Mouse (Mus musculus) left cerebral cortex, adult 18-20 months (tissue): ENCODE results near the gene Prrg3. TPM values are rescaled to one million over a fixed set of nuclear protein-coding genes. Genes with fewer than 3 reads are reported as not detected.
"Not testable (repeated sequence)": the region's sequence is repeated elsewhere in the genome, so short reads cannot be mapped to it uniquely, and the experiment has no call there.

Experiments
- DNase-seq, 2 experiments: peaks; one replicate each; pipeline ENCODE4 v3.0.0; 2021 to 2022; ENCODE audit warnings: low spot score in 2 of 2, mixed read lengths in 1 of 2
- long read RNA-seq, 2 experiments: library from polyadenylated mRNA; stranded (forward); transcript quantifications; one replicate each; pipeline ENCODE4 v2.0.0; 2021
- total RNA-seq, 2 experiments: library from RNA; stranded (reverse); gene quantifications; 2 replicates each; pipeline ENCODE4 v1.2.3; 2021

Prrg3 gene
- total RNA-seq: 10 to 100 TPM; 34.8 to 40.8 TPM
- long read RNA-seq, experiment 1, full-length matches to known transcripts: 8 of 16 reads
- long read RNA-seq, experiment 1, partial matches to known transcripts: 0 of 16 reads
- long read RNA-seq, experiment 1, other reads (novel, unspliced or antisense): 8 of 16 reads
- long read RNA-seq, experiment 2, partial matches to known transcripts: 1 of 13 reads
- long read RNA-seq, experiment 2, other reads (novel, unspliced or antisense): 12 of 13 reads

DNA sequence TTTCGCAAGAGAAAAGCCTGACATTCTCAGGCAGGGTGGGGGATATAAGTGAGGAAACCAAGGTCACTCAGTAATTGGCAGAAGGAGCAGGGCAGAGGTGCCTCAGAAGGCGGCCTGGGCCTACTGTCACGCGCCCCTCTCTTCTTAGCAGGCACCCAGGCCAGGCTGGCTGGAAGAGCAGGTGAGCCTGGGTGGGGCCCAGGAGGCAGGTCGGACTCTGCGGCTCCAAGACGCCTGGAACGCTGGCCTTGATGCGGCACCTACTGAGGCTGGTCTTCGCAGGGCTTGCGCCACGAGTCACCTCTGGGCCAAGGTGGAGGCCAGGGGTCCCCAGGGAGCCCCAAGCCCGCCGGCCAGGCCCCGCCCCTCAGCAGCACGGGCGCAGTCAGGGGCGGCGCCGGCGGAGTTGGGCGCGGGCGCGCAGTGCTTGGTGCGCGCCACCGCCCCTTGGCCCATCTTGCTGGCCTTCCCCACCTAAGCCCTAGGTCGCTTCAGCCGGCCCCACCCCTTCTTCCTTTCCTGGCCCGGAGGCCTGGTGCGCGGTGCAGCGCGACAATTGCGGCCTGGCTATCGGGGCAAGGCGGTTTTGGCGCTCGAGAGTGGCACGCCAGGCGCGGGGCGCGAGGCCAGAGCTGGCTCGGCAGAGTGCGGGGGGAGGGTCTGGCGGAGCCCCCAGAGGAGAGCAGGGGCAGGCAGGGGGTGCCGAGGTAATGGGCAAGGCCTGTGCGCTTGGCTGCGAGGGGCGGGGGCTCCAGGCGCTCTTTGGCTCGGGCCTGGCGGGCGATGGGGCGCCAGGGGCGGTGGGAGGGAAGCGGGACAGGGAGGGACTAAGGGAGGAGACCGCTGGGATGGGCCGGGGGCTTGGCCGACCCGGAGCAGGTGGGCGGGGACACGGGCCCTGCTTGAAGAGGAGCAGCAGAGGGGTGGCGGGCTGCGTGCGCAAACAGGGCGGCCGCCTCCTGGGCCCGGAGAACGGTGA, at the start of gene Prrg3:
TSS of gene Prrg3 (plus strand) at position 552 of the 979 bp plus-strand sequence.
- DNase-seq: peak; percentile 25

- DNase-seq: peak; percentile 17 to 35
Measured at GRCm38 (mm10) chrX:71946631-71947030, 15.8 kb upstream of the Prrg3 start.

GRCm38 (mm10) chrX:71958366-71958765, 4.1 kb upstream of the Prrg3 start:
- no peak for DNase-seq

DNA sequence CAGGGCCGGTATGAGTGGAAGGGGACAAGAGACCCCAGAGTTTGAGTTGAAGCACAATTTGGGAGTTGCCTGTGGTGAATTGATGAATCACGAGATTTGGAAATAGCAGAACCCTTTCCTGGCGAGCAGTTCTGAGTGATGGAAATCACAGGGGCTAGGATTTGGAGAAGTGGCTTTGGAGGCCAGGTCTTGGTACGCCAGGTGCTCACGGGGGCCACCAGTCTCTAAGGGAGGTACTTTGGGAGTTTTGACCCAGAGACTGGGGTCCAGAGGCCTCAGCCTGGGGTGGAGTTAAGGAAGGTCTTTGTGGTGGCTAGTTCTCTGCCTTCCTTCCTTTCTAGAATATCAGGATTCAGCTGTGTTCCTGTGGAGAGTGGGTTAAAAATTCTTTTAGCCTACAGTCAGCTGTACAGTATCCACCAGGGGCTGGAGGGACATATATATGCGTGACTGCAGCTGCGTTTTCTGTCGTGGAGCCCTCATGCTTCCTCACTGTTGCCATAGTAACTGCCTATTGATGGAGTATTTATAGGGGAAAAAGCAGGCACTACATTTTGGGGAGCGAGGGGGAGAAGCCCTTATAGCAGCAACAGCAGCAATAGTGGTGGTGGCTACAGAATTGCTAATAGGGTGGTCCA, 970 bp downstream of the Prrg3 start:
- peak in 1 of 2 experiments; percentile 7 for DNase-seq

DNA sequence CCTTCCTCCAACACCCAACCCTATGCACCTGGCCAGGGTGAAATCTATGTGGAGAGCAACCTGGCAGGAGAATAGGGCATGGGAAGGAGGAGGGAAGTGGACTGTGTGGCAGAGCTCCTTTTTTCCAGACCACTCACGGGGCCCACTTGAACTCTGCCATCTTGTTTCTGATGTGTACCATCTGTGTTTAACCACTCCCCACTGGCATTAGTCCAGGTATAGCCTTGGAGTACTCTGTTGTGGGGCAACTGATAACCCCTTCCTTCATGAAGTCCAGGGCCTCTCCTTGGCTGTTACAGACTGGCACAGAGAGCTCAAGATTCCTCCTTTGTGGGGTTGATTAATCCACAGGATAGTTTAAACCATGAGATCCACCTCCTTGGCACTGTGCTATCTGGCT, 5.8 kb downstream of the Prrg3 start:
- no peak for DNase-seq

- peak; percentile 36 to 64 for DNase-seq
Measured at GRCm38 (mm10) chrX:71968816-71969215, 6.4 kb downstream of the Prrg3 start.

- no peak for DNase-seq
Measured at GRCm38 (mm10) chrX:71971325-71971724, 8.9 kb downstream of the Prrg3 start.

DNA sequence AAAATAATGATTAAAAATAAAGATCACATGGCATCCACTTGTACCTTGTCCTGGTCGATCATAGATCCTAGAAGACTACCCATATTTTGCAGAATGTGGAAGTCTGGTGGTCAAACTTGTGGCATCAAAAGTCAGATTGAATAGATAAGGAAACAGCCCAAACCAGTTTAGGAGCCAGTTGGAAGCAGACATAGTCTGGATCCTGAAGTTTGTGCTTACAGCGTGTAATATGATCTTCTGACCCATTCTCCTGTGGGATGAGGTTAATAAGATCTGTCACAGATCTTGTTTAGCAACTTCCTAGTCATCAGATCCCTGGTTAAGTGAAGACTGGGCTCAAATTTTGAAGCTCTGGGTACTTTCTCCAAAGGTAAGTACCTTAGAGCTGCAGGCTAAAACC, 10.3 kb downstream of the Prrg3 start, which contains the start of gene Fate1:
TSS of gene Fate1 (plus strand) at position 301 of the 400 bp plus-strand sequence.
- no peak for DNase-seq

- not testable (repeated sequence) for DNase-seq
Measured at GRCm38 (mm10) chrX:71977681-71978080, 15.3 kb downstream of the Prrg3 start.

- no peak for DNase-seq
Measured at GRCm38 (mm10) chrX:71980443-71980842, 18.0 kb downstream of the Prrg3 start.

- DNase-seq: no peak
Measured at GRCm38 (mm10) chrX:71981322-71981721, 18.9 kb downstream of the Prrg3 start.

GRCm38 (mm10) chrX:71983205-71983604, 20.8 kb downstream of the Prrg3 start:
- no peak for DNase-seq

- peak; percentile 17 to 39 for DNase-seq
Measured at GRCm38 (mm10) chrX:71983775-71984174, 21.4 kb downstream of the Prrg3 start.

DNA sequence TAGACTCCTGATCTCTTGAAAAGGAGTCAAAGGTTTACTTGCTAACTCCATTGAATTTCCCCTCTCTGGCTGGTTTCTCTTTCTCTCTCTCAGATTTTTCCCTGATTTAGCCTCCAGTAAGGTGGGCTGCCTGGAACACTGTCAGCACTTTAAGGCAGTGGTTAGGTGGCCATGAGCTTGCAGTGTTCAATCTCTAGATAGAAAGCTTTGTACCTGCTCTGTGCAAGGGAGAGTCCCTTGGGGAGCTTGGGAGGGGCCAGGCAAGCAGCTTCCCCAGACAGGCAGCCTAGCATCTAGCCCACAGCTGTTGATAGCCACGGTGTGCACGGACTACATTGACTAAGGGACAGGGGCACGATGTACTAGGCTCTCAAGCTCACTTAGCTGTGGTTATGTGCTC, 29.1 kb downstream of the Prrg3 start, which contains the start of gene Cnga2:
TSS of gene Cnga2 (plus strand) at position 301 of the 400 bp plus-strand sequence.
- DNase-seq: no peak

DNA sequence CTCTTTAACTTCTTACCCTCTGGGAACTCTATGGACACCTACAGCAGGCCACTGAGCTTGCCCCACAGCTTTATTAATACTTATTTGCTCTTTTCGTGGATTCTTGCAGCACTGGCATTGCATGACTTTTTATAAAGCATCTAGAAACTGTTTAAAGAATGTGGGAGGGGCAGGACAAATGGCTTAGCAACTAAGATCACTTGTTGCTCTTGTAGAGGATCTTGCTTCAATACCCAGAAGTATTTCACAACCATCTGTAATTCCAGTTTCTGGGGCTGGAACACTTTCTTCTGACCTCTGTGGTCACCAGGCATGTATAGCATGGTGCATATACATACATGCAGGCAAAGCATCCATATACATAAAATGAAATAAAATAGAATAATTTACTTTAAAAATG, 33.5 kb downstream of the Prrg3 start:
- no peak for DNase-seq

DNA sequence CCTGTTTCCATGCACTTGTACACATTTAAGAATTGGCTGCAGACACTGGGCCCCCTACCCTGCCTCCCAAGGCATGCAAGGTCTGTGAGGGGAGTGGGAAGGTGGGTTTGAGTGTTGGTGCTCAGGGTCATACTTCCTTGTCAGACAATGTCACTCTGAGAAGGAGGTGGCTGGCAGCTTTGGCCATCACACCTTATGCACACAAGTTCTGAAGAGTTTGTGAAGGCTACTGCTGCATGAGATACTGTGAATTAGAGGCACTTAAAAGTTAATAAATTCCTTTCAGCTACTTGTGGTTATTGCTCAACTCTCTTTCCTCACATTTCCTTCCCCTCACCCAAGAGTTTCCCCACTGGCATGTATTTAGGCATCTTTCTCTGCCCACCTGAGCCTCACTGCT, 47.5 kb downstream of the Prrg3 start:
- no peak for DNase-seq

DNA sequence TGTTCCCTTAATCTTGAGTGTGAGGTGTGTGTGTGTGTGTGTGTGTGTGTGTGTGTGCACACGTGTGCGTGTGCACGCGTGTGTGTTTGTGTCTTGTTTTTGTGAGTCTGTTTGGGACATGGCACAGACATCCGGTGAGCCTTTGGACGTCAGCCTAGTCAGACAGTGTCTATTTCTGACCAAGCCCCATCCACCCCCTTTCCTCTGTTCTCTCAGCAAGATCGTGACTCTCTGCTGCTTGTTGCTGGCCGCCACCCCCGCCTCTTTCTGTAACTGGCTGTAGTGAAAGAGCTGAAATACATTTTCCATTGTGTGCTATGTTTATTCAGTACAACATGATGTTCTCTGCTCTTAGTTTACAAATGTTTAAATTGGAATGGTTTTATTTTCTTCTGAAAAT, 49.8 kb downstream of the Prrg3 start:
- peak; percentile 37 to 68 for DNase-seq

- DNase-seq: peak; percentile 21 to 34
Measured at GRCm38 (mm10) chrX:72012804-72013203, 50.4 kb downstream of the Prrg3 start.

DNA sequence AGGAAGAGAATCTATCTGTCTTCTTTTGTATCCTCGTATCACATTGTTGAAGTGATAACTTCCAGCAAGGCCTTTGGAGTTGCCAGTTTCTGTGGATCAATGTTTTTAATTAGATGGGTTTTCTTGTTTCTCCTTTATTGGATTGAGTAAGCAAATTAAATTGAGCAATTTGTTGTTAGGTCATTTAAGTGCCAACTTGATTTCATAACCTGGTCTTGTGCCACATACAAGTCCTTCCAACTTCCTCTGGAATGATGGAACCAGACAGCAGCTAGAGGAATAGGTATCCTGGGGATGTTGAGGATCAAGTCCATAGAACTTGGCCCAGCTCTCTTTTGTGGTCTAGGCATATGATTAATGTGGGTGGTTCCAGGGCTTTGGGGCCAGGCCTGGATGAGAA, 59.8 kb downstream of the Prrg3 start:
- no peak for DNase-seq
